Mouse (Mus musculus) intestine, embryonic 14.5 days (tissue): ENCODE results near the gene 4930404H24Rik. TPM values are rescaled to one million over a fixed set of nuclear protein-coding genes. Genes with fewer than 3 reads are reported as not detected.

Source experiments
- ATAC-seq: fragments of 200-750 bp; cut with Nextera tagmentation; replicated peaks from 2 replicates; pipeline ENCODE4 v1.8.0; 2017; ENCODE audit warnings: low read depth, moderate number of reproducible peaks, moderate TSS enrichment, moderate library complexity; ENCODE audit not compliant: low FRiP score, low TSS enrichment
- DNase-seq: peaks from one replicate; pipeline ENCODE4 v3.0.0-alpha.2; 2018; ENCODE audit warnings: low spot score
- H3K27ac ChIP-seq: fragments of 300-500 bp; sonication (generic); 2 replicates; pipeline ENCODE4 v1.5.1; 2014; ENCODE audit warnings: low read depth, mild to moderate bottlenecking, control low read depth
- H3K27me3 ChIP-seq: fragments of 300-500 bp; sonication (generic); replicated peaks from 2 replicates; pipeline ENCODE4 v1.6.1; 2014; ENCODE audit warnings: low read length, control low read depth; ENCODE audit not compliant: control insufficient read depth, insufficient read depth
- H3K36me3 ChIP-seq: fragments of 300-500 bp; sonication (generic); 2 replicates; pipeline ENCODE4 v1.6.1; 2014; ENCODE audit warnings: low read length, control low read depth; ENCODE audit not compliant: control insufficient read depth, insufficient read depth
- H3K4me1 ChIP-seq: fragments of 300-500 bp; sonication (generic); replicated peaks from 2 replicates; pipeline ENCODE4 v1.6.1; 2014; ENCODE audit warnings: low read length, control low read depth, mixed read lengths; ENCODE audit not compliant: control insufficient read depth, insufficient read depth
- H3K4me2 ChIP-seq: fragments of 300-500 bp; sonication (generic); 2 replicates; pipeline ENCODE4 v1.6.1; 2014; ENCODE audit warnings: low read length
- H3K4me3 ChIP-seq: fragments of 300-500 bp; sonication (generic); 2 replicates; pipeline ENCODE4 v1.5.1; 2014; ENCODE audit warnings: low read depth, low read length, control low read depth, mixed read lengths
- H3K9ac ChIP-seq: fragments of 300-500 bp; sonication (generic); 2 replicates; pipeline ENCODE4 v1.6.1; 2014; ENCODE audit warnings: mild to moderate bottlenecking, low read length
- H3K9me3 ChIP-seq: fragments of 300-500 bp; sonication (generic); 2 replicates; pipeline ENCODE4 v1.6.1; 2016; ENCODE audit warnings: low read length, control low read depth; ENCODE audit not compliant: control insufficient read depth
- WGBS: fragments of 180-500 bp; shearing (Covaris S2); extraction: QIAGEN DNeasy Blood & Tissue Kit; methylation state at CpG from one replicate; pipeline ENCODE4 v1.1.7; 2014; 5-methylcytosine and 5-hydroxymethylcytosine counted together
- polyA plus RNA-seq: library from polyadenylated mRNA; unstranded; fragments of >200 nt; fragmentation: Nextera tagmentation; extraction: Ambion mirVana; gene quantifications from 2 replicates; pipeline ENCODE4 v1.2.1, GENCODE M21; 2014

4930404H24Rik gene
- polyA plus RNA-seq, 1 experiment from 2014 or later = not detected

DNA sequence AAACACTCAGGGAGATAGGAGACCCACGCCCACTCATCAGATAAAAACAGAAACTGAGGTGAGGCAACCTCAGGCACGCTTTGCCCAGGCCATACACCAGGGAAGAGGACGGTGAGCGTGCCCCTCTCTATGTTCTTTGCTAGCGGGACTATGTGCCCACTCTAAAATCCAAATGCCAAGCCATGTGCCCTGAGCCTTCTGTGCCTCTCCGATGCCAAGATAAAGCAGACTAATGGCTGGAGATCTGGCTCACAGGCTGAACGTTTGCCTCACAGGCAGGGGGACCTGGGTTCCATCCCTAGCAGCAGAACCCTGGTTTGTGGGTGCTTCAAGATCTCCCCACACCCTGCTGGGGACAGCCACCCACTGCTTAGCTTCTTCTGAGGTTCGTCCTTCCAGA, 17.5 kb downstream of the 4930404H24Rik start:
- WGBS = 85% methylated on average over 8 of the region's 8 CpGs
- Histone ChIP-seq H3K4me1 (peaks cover 12% of the 10 kb centered on the region), H3K27me3 (no peaks in the 10 kb centered on the region), H3K9ac (no peak overlapping the region), H3K4me3 (no peak overlapping the region), H3K36me3 (no peaks in the 10 kb centered on the region), H3K9me3 (no peaks in the 10 kb centered on the region), H3K27ac (no peak overlapping the region), H3K4me2 (no peak overlapping the region)
- DNase-seq (no peak), ATAC-seq (peak; percentile 4; the same call in 1 of the 2 replicates)

DNA sequence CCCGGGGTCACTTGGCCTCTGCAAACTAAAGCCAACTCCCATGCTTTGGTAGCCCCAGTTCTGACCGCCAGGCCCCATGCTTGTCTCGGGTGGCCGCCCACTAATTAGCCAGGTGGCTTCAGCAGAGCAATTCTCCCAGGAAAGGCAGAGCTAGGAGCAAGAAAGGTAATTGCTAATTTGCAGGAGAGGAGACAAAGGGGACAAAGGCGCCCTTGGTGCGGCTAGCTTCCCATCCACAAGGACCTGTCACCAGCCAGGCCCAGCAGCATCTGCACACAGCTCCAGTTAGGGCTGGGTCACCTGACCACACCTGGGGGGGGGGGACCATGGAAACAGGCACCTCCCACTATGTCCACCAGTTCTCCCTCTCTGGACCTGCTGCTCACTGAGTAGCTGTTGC, 19.0 kb downstream of the 4930404H24Rik start:
- Histone ChIP-seq H3K4me1 (peaks cover 12% of the 10 kb centered on the region), H3K27ac (no peak overlapping the region)
- DNase-seq = no peak

DNA sequence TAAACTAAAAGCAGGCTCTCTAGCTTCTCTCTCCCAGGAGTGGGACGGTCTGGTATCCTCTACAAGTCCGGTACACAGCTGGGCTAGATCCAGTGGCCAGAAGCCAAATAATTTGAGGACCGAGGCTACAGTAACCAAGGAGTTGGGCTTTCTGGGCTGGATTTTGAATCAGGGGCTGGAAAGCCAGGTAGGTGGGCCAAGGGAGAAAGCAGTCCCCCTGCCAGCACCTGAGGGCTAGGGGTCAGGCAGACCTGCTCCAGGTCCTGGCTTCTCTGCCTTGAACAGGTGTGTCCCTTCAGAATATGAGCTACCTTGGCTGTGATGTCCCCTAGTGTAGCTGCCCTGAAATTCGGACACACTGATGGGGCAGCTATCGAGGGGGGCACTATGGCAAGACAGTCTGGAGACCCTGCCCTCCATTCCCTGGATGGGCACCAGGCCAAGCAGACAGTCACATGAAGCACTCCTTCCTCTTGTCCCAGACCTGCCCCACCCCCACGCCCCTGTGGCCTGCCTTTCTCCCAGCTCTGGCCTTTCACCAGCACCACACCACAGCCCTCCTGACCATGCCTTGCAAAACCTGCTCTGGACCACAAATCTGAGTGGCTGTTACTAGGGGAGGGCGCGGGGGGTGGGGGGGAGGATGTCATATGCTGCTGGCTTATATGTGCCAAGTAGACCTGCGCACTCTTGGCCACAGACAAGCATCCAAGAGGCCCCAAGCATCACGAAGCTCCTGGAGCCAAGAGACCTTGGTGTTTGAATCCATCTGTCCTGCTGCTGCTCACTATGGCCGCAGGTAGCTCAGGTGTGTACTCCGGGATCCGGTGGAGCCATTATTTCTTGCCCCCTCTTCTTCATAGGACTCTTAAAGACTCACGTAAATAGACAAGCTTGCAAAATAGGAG, 20.1 kb downstream of the 4930404H24Rik start:
- DNase-seq (no peak), ATAC-seq (no peak)
- Histone ChIP-seq H3K4me2 (no peak overlapping the region), H3K9ac (no peak overlapping the region), H3K4me1 (peaks cover 12% of the 10 kb centered on the region), H3K27me3 (no peaks in the 10 kb centered on the region), H3K4me3 (no peak overlapping the region), H3K36me3 (no peaks in the 10 kb centered on the region), H3K27ac (no peak overlapping the region), H3K9me3 (no peaks in the 10 kb centered on the region)
- 78% methylated on average over 14 of the region's 14 CpGs for WGBS

More for the DNA sequence above, 19.0 kb downstream of the 4930404H24Rik start:
- H3K27me3 ChIP-seq = no peaks in the 10 kb centered on the region
- no peaks in the 10 kb centered on the region for H3K36me3 ChIP-seq
- no peak overlapping the region for H3K9ac ChIP-seq
- no peak overlapping the region for H3K4me2 ChIP-seq
- 70% methylated on average over 6 of the region's 6 CpGs for WGBS
- no peaks in the 10 kb centered on the region for H3K9me3 ChIP-seq
- no peak overlapping the region for H3K4me3 ChIP-seq
- no peak for ATAC-seq

DNA sequence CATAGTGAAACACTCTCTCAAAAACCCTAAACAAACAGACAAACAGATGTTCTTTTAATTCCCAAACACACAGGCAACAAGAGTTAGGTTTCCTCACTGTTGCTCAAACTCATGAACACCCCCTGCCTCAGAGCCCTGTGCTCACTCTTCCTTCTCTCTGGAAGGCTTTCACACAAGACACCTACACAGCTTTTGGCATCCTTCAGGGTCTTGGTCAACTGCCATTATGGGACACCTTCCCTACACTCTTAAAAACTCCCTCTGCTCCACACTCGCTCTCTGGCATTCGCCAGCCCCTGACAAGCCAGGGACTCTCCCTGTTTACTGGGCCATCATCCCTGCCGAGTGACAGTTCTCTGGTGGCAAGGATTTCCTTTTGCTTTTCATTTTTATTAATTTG, 21.4 kb downstream of the 4930404H24Rik start:
- WGBS = 83% methylated on average over 3 of the region's 3 CpGs
- Histone ChIP-seq H3K27ac (no peak overlapping the region), H3K9ac (no peak overlapping the region), H3K4me2 (no peak overlapping the region), H3K27me3 (no peaks in the 10 kb centered on the region), H3K36me3 (no peaks in the 10 kb centered on the region), H3K4me3 (no peak overlapping the region), H3K9me3 (no peaks in the 10 kb centered on the region), H3K4me1 (peaks cover 10% of the 10 kb centered on the region)
- DNase-seq (no peak), ATAC-seq (no peak)

DNA sequence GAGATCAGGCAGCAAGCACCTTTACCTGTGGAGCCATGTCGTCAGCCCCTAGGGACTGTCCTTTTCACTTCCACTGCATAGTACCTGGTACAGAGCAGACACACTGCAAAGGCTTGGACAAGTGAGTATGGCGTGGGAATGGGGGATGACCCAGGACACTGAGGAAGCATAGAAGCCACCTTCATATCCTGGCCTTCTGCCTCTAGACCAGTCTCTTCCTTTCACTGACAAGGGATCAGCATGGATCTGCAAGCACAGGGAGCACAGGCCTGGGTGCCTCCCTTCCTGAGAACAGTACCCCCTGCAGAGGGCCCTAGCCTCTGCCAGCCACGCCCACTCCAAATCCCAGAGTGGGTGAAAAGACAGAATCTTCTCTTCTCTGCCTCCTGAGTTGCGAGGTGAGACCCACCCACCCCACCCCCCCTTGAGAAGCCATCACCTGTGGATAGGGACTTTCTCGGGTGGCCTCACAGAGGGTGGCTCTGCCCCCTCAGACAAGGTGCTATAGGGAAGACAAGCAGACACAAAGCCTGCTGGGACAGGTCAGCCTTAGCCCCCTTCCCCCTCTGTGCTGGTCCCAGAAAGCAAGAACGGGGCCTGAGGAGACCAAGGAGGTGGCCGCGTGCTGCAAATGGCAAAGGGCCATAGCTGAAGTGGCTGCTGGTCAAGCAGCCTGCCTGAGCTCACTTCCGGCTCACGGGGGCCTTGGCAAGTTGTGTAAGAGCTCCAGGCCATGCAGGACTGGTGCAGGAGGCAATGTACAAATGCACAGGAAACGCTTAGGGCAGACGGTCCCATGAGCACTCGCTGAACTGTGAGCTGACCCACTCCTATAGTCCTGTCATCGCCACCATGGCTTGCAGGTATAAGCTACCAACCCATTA, 22.1 kb downstream of the 4930404H24Rik start:
- no peaks in the 10 kb centered on the region for H3K36me3 ChIP-seq
- no peaks in the 10 kb centered on the region for H3K9me3 ChIP-seq
- WGBS = 82% methylated on average over 14 of the region's 14 CpGs
- peaks cover 3% of the 10 kb centered on the region for H3K4me1 ChIP-seq
- H3K4me2 ChIP-seq = no peak overlapping the region
- no peak overlapping the region for H3K27ac ChIP-seq
- H3K9ac ChIP-seq = no peak overlapping the region
- DNase-seq = no peak
- ATAC-seq = no peak
- H3K27me3 ChIP-seq = no peaks in the 10 kb centered on the region
- no peak overlapping the region for H3K4me3 ChIP-seq

DNA sequence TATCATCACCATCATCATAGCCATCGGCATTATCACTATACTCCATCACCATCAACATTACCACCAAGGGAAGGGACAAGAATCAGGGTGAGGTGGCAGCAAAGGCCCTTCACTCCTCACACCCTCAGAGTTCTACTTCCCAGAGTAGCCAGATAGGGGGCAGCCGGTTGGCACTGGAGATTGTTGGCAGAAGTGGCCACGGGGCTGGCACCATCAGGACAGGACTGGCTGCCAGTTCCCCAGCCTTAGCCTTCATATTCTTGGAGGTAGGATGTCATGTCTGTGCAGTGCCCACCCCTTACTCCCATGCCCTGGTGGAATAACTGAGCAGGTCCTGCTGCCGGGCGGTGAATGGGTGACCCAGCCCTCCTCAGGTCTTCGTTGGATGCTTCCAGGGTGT, 23.0 kb downstream of the 4930404H24Rik start:
- Histone ChIP-seq H3K4me2 (no peak overlapping the region), H3K4me1 (peaks cover 3% of the 10 kb centered on the region; the same call in 1 of the 2 replicates), H3K9ac (no peak overlapping the region), H3K27me3 (no peaks in the 10 kb centered on the region), H3K27ac (no peak overlapping the region), H3K36me3 (no peaks in the 10 kb centered on the region), H3K9me3 (no peaks in the 10 kb centered on the region), H3K4me3 (no peak overlapping the region)
- ATAC-seq (no peak), DNase-seq (no peak)
- 84% methylated on average over 6 of the region's 6 CpGs for WGBS

DNA sequence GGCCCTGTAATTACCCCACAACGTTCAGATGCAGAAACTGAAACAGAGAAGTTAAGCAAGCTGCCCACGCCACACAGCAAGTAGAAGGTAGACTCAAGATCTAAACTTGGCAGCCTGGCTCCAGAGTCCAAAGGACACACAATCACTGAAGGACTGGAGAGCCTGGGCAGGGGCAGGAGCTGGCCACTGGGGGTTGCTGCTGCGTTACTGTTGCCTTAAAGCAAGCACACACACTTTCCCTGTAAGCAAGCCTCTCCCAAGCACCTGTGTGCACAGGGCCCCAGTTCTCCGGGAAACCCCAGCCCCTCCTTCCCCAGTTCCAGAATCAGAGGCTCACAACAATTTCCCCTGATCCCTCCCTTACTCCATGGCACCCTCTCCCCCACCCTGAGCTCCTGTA, 24.4 kb downstream of the 4930404H24Rik start:
- ATAC-seq (peak; percentile 65; the same call in 1 of the 2 replicates), DNase-seq (no peak)
- 42% methylated on average over 4 of the region's 4 CpGs for WGBS
- no peak overlapping the region for H3K4me3 ChIP-seq
- H3K9ac ChIP-seq = no peak overlapping the region
- no peaks in the 10 kb centered on the region for H3K36me3 ChIP-seq
- H3K27me3 ChIP-seq = no peaks in the 10 kb centered on the region
- no peak overlapping the region for H3K4me2 ChIP-seq
- peaks cover 2% of the 10 kb centered on the region; the same call in 1 of the 2 replicates for H3K4me1 ChIP-seq
- H3K9me3 ChIP-seq = no peaks in the 10 kb centered on the region
- no peak overlapping the region for H3K27ac ChIP-seq

DNA sequence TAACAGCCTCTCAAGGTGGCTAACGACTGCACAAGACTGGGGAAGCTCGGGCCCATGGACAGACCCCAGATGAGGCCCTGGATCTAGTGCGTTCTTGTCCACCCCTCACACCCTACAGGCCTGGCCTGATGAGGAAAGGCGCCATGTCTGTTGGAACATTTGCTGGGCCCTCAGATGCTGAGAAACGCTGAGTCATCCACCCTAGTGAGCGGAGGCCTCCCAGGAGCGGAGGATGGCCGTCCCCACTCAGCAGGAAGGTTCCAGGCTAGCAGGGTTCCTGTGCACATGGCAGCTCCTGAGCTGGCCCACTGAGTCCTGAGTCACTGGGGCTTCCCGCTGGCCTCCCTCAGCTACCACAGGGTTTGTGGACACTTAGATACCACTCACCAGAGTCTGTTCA, 27.5 kb downstream of the 4930404H24Rik start:
- H3K4me1 ChIP-seq = peaks cover 10% of the 10 kb centered on the region; the same call in 1 of the 2 replicates
- no peaks in the 10 kb centered on the region for H3K27me3 ChIP-seq
- H3K27ac ChIP-seq = no peak overlapping the region
- WGBS = 84% methylated on average over 9 of the region's 9 CpGs
- no peaks in the 10 kb centered on the region for H3K9me3 ChIP-seq
- DNase-seq (no peak), ATAC-seq (no peak)
- H3K36me3 ChIP-seq = no peaks in the 10 kb centered on the region
- H3K4me3 ChIP-seq = no peak overlapping the region
- no peak overlapping the region for H3K9ac ChIP-seq
- no peak overlapping the region for H3K4me2 ChIP-seq
